Mouse (Mus musculus): ENCODE data around the gene Vwf. TPM values are rescaled to one million over a fixed set of nuclear protein-coding genes. Genes with fewer than 3 reads are reported as not detected.

The Vwf gene
- polyA plus RNA-seq, 1 experiment from 2014 or later, result 9.8 TPM

DNA sequence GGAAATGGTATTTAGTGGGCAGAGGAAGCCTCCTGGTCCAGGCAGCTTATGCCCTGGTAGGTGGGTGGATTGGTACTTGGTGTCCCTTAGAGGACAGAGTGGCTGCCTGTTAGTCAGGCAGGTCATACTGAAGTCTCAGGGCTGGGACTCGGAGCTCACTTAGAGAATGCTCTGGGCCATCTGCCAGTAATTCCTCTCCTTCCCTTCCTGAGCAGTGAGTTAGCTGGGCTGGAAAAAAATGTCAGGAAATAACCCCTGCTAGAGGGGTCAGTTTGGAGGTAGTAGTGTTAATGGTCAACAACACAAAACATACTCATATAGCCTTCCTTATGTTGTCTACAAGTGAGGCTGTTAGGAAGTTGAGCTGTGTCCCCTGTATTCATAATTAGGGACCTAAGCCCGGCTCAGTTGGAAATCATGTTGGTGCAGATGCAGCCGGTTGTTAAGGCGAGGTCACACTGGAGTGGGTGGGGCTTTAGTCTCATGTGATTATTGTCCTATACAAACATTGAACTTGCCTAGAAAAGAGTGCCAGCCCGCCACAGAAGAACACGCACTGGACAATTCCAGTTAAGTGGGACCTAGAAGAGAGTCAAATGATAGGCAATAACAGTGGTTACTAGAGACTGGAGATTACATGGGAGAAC lies 33.5 kb upstream of the Vwf start:
- H3K4me1 ChIP-seq (ENCODE audit: control insufficient read depth, insufficient read depth, low read length), result peaks cover 5% of the 10 kb centered on the region; the same call in 1 of the 2 replicates
- ATAC-seq (ENCODE audit: insufficient number of reproducible peaks, insufficient read depth, low FRiP score, low read depth), result peak; percentile 36; the same call in 1 of the 2 replicates
- no peak overlapping the region for H3K4me3 ChIP-seq (ENCODE audit: low read depth, low read length)
- 51% methylated on average over 6 of the region's 6 CpGs for WGBS
- H3K4me2 ChIP-seq (replicated peaks; ENCODE audit: low read depth, low read length), result no peak overlapping the region
- no peaks in the 10 kb centered on the region for H3K27me3 ChIP-seq (ENCODE audit: control insufficient read depth, insufficient read depth, low read length)
- H3K27ac ChIP-seq (ENCODE audit: low read length), result no peak overlapping the region
- no peaks in the 10 kb centered on the region for H3K9me3 ChIP-seq (ENCODE audit: control insufficient read depth, low read depth, low read length)
- no peak overlapping the region for H3K9ac ChIP-seq (replicated peaks; ENCODE audit: low read depth, low read length)
- H3K36me3 ChIP-seq (ENCODE audit: control insufficient read depth, insufficient read depth, low read length), result no peaks in the 10 kb centered on the region

- Histone ChIP-seq H3K4me1 (ENCODE audit: control insufficient read depth, insufficient read depth, low read length) (peaks cover 5% of the 10 kb centered on the region; the same call in 1 of the 2 replicates), H3K27ac (ENCODE audit: low read length) (no peak overlapping the region), H3K27me3 (ENCODE audit: control insufficient read depth, insufficient read depth, low read length) (no peaks in the 10 kb centered on the region), H3K9ac (replicated peaks; ENCODE audit: low read depth, low read length) (no peak overlapping the region), H3K9me3 (ENCODE audit: control insufficient read depth, low read depth, low read length) (no peaks in the 10 kb centered on the region), H3K4me3 (ENCODE audit: low read depth, low read length) (no peak overlapping the region), H3K36me3 (ENCODE audit: control insufficient read depth, insufficient read depth, low read length) (no peaks in the 10 kb centered on the region), H3K4me2 (replicated peaks; ENCODE audit: low read depth, low read length) (no peak overlapping the region)
- ATAC-seq (ENCODE audit: insufficient number of reproducible peaks, insufficient read depth, low FRiP score, low read depth), result peak; percentile 34; the same call in 1 of the 2 replicates
- WGBS, result 53% methylated on average over 11 of the region's 11 CpGs
These were observed 30.9 kb upstream of the Vwf start for GRCm38 (mm10) chr6:125515503-125516315.

- Histone ChIP-seq H3K4me2 (replicated peaks; ENCODE audit: low read depth, low read length) (no peak overlapping the region), H3K27me3 (ENCODE audit: control insufficient read depth, insufficient read depth, low read length) (no peaks in the 10 kb centered on the region), H3K9ac (replicated peaks; ENCODE audit: low read depth, low read length) (no peak overlapping the region), H3K36me3 (ENCODE audit: control insufficient read depth, insufficient read depth, low read length) (no peaks in the 10 kb centered on the region), H3K27ac (ENCODE audit: low read length) (no peak overlapping the region), H3K4me1 (ENCODE audit: control insufficient read depth, insufficient read depth, low read length) (no peaks in the 10 kb centered on the region), H3K9me3 (ENCODE audit: control insufficient read depth, low read depth, low read length) (no peaks in the 10 kb centered on the region), H3K4me3 (ENCODE audit: low read depth, low read length) (no peak overlapping the region)
- no peak for ATAC-seq (ENCODE audit: insufficient number of reproducible peaks, insufficient read depth, low FRiP score, low read depth)
- WGBS, result 34% methylated on average over 5 of the region's 5 CpGs
These were observed 24.9 kb upstream of the Vwf start for GRCm38 (mm10) chr6:125521558-125522193.

DNA sequence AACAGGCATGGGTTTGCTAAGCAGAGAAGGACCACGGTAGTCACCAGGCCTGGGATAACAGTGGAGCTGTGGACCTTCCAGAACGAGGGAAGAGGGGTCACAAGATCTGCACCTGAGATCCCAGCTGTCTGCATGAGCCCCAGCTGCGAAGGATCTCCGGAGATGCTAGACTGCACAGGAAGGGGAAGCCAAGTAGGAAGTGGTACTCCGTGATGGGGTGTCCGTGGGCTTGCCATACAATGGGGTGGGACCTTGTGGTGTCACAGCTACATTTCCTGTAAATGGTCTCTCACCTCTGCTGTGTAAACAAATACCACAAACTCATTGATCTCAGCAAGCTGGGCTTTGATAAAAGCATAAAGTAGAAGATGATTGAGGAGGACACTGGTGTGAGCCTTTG lies 22.5 kb upstream of the Vwf start:
- Histone ChIP-seq H3K27me3 (ENCODE audit: control insufficient read depth, insufficient read depth, low read length) (no peaks in the 10 kb centered on the region), H3K4me3 (ENCODE audit: low read depth, low read length) (no peak overlapping the region), H3K36me3 (ENCODE audit: control insufficient read depth, insufficient read depth, low read length) (no peaks in the 10 kb centered on the region), H3K4me1 (ENCODE audit: control insufficient read depth, insufficient read depth, low read length) (no peaks in the 10 kb centered on the region), H3K27ac (ENCODE audit: low read length) (no peak overlapping the region), H3K9me3 (ENCODE audit: control insufficient read depth, low read depth, low read length) (no peaks in the 10 kb centered on the region), H3K9ac (replicated peaks; ENCODE audit: low read depth, low read length) (no peak overlapping the region), H3K4me2 (replicated peaks; ENCODE audit: low read depth, low read length) (no peak overlapping the region)
- ATAC-seq (ENCODE audit: insufficient number of reproducible peaks, insufficient read depth, low FRiP score, low read depth), result no peak
- WGBS, result 89% methylated on average over 6 of the region's 6 CpGs

DNA sequence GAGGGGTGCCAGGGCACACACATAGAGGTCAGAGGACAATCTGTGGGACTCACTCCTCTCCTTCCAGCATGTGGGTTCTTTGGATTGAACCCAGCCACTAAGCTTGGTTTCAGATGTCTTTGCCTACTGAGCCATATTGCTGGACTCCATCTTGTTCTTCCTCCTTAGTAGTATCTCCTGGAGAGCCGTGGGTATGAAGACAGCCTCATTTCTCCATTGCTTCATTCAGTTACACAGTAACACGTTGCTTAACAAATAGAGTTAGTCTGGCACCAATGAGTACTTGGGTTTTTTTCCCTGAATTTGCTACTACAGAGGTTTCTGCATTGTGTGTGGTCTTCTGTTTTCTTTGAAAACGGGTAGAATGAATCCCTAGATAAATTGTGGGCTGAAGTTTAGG lies 20.5 kb upstream of the Vwf start:
- Histone ChIP-seq H3K4me3 (ENCODE audit: low read depth, low read length) (no peak overlapping the region), H3K36me3 (ENCODE audit: control insufficient read depth, insufficient read depth, low read length) (no peaks in the 10 kb centered on the region), H3K27ac (ENCODE audit: low read length) (no peak overlapping the region), H3K4me1 (ENCODE audit: control insufficient read depth, insufficient read depth, low read length) (no peaks in the 10 kb centered on the region), H3K27me3 (ENCODE audit: control insufficient read depth, insufficient read depth, low read length) (no peaks in the 10 kb centered on the region), H3K9me3 (ENCODE audit: control insufficient read depth, low read depth, low read length) (no peaks in the 10 kb centered on the region), H3K4me2 (replicated peaks; ENCODE audit: low read depth, low read length) (no peak overlapping the region), H3K9ac (replicated peaks; ENCODE audit: low read depth, low read length) (no peak overlapping the region)
- WGBS, result 49% methylated on average over 3 of the region's 3 CpGs
- ATAC-seq (ENCODE audit: insufficient number of reproducible peaks, insufficient read depth, low FRiP score, low read depth), result no peak

GRCm38 (mm10) chr6:125528614-125529200 lies 17.9 kb upstream of the Vwf start:
- Histone ChIP-seq H3K4me3 (ENCODE audit: low read depth, low read length) (no peak overlapping the region), H3K27me3 (ENCODE audit: control insufficient read depth, insufficient read depth, low read length) (no peaks in the 10 kb centered on the region), H3K27ac (ENCODE audit: low read length) (no peak overlapping the region), H3K9ac (replicated peaks; ENCODE audit: low read depth, low read length) (no peak overlapping the region), H3K4me2 (replicated peaks; ENCODE audit: low read depth, low read length) (no peak overlapping the region), H3K4me1 (ENCODE audit: control insufficient read depth, insufficient read depth, low read length) (no peaks in the 10 kb centered on the region), H3K36me3 (ENCODE audit: control insufficient read depth, insufficient read depth, low read length) (no peaks in the 10 kb centered on the region), H3K9me3 (ENCODE audit: control insufficient read depth, low read depth, low read length) (no peaks in the 10 kb centered on the region)
- 0 out of 2 replicates have a peak, but pooled peaks have one; percentile 30 for ATAC-seq (ENCODE audit: insufficient number of reproducible peaks, insufficient read depth, low FRiP score, low read depth)
- WGBS, result 82% methylated on average over 9 of the region's 9 CpGs

DNA sequence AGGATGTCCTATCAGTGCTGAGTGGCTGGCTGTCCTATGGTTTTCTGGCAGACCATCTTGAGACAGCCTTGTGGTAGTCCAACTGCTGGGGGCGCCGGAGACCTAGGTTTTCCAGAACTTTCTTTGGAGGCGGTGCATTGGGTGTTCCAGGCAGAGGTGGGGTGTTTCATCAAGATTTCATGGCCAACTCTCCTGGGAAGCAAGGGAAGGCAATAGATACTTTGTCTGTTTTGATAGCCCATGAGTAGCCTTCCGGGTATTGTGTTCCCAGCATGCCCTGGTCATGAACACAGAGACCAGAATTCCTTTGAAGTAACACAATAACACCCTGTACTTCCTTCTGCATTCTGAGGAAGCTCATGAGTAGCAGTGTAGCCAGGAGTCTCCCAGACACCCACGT lies 17.1 kb upstream of the Vwf start:
- H3K4me1 ChIP-seq (ENCODE audit: control insufficient read depth, insufficient read depth, low read length), result no peaks in the 10 kb centered on the region
- no peak overlapping the region for H3K4me3 ChIP-seq (ENCODE audit: low read depth, low read length)
- no peak overlapping the region for H3K9ac ChIP-seq (replicated peaks; ENCODE audit: low read depth, low read length)
- 83% methylated on average over 5 of the region's 5 CpGs for WGBS
- H3K4me2 ChIP-seq (replicated peaks; ENCODE audit: low read depth, low read length), result no peak overlapping the region
- no peak overlapping the region for H3K27ac ChIP-seq (ENCODE audit: low read length)
- H3K36me3 ChIP-seq (ENCODE audit: control insufficient read depth, insufficient read depth, low read length), result no peaks in the 10 kb centered on the region
- no peaks in the 10 kb centered on the region for H3K27me3 ChIP-seq (ENCODE audit: control insufficient read depth, insufficient read depth, low read length)
- no peak for ATAC-seq (ENCODE audit: insufficient number of reproducible peaks, insufficient read depth, low FRiP score, low read depth)
- H3K9me3 ChIP-seq (ENCODE audit: control insufficient read depth, low read depth, low read length), result no peaks in the 10 kb centered on the region

DNA sequence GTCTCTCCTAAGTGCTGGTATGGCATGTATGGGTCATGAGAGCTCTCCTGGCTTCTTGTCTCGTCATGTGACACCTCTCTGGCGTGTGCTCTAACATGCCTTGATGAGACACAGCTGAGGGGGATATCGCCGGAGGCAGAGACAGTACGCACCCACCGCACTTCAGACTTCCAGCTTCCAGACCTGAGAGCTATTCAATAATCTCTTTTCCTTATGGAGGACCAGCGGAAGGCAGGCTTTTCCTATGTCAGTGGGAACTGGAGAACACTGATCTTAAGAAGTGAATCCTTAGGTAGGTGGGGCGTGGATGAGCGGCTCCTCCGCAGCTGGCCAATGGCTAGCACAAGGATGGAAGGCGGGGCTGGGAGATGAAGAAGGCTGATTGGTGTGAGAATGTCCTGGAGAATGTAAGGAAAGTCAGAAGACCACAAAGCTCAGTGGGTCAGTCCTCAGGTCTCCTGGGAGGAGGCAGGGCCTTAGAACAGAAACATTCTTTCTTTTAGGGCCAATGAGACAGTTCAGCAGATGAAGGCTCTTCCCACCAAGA lies 13.4 kb upstream of the Vwf start:
- no peaks in the 10 kb centered on the region for H3K4me1 ChIP-seq (ENCODE audit: control insufficient read depth, insufficient read depth, low read length)
- H3K9me3 ChIP-seq (ENCODE audit: control insufficient read depth, low read depth, low read length), result no peaks in the 10 kb centered on the region
- WGBS, result 83% methylated on average over 11 of the region's 11 CpGs
- no peaks in the 10 kb centered on the region for H3K27me3 ChIP-seq (ENCODE audit: control insufficient read depth, insufficient read depth, low read length)
- H3K9ac ChIP-seq (replicated peaks; ENCODE audit: low read depth, low read length), result no peak overlapping the region
- no peak for ATAC-seq (ENCODE audit: insufficient number of reproducible peaks, insufficient read depth, low FRiP score, low read depth)
- H3K27ac ChIP-seq (ENCODE audit: low read length), result no peak overlapping the region
- no peak overlapping the region for H3K4me3 ChIP-seq (ENCODE audit: low read depth, low read length)
- H3K36me3 ChIP-seq (ENCODE audit: control insufficient read depth, insufficient read depth, low read length), result no peaks in the 10 kb centered on the region
- no peak overlapping the region for H3K4me2 ChIP-seq (replicated peaks; ENCODE audit: low read depth, low read length)
